Mouse (Mus musculus) MEL (cell line): ENCODE measurements around the gene Gria4. TPM values are rescaled to one million over a fixed set of nuclear protein-coding genes. Genes with fewer than 3 reads are reported as not detected.

Experiments used
- DNase-seq: peaks from one replicate; pipeline ENCODE4 v3.0.0; 2011; ENCODE audit warnings: low read depth, low spot score
- H3K27ac ChIP-seq: 2 replicates; pipeline ENCODE4 v1.5.1; 2012; ENCODE audit warnings: low read depth, mild to moderate bottlenecking, control low read depth, low read length, moderate library complexity; ENCODE audit not compliant: control insufficient read depth
- H3K27me3 ChIP-seq, 2 experiments: fragments of 150-350 bp in 1 of 2; sonication (generic) in 1 of 2; 2 replicates each; pipeline ENCODE4 v1.6.1; 2012; ENCODE audit warnings: low read length in 2 of 2, mild to moderate bottlenecking in 2 of 2, improper control_type of control experiment in 1 of 2, moderate library complexity in 1 of 2; ENCODE audit not compliant: insufficient read depth in 2 of 2, control insufficient read depth in 1 of 2
- H3K36me3 ChIP-seq, 2 experiments: 2 replicates each; pipeline ENCODE4 v1.6.1; 2012 to 2014; ENCODE audit warnings: low read length in 2 of 2, improper control_type of control experiment in 1 of 2, inconsistent platforms in 1 of 2, mild to moderate bottlenecking in 1 of 2; ENCODE audit not compliant: insufficient read depth in 2 of 2, control insufficient read depth in 1 of 2
- H3K4me1 ChIP-seq, 2 experiments: fragments of 150-350 bp in 1 of 2; sonication (generic) in 1 of 2; 2 replicates each; pipeline ENCODE4 v1.6.1; 2012; ENCODE audit warnings: low read length in 2 of 2, improper control_type of control experiment in 1 of 2, mild to moderate bottlenecking in 1 of 2; ENCODE audit not compliant: insufficient read depth in 2 of 2, control insufficient read depth in 1 of 2
- H3K4me3 ChIP-seq, 2 experiments: fragments of 150-350 bp in 1 of 2; sonication (generic) in 1 of 2; 2 replicates each; pipeline ENCODE4 v1.5.1; 2012; ENCODE audit warnings: low read depth in 2 of 2, low read length in 2 of 2, mild to moderate bottlenecking in 2 of 2, moderate library complexity in 2 of 2, control low read depth in 1 of 2, improper control_type of control experiment in 1 of 2; ENCODE audit not compliant: control insufficient read depth in 1 of 2, insufficient read depth in 1 of 2
- H3K79me2 ChIP-seq: 2 replicates; pipeline ENCODE4 v1.6.1; 2012; ENCODE audit warnings: mild to moderate bottlenecking, low read length, moderate library complexity; ENCODE audit not compliant: control insufficient read depth, poor library complexity, insufficient read depth
- H3K9ac ChIP-seq: 2 replicates; pipeline ENCODE4 v1.6.1; 2012; ENCODE audit warnings: low read depth, mild to moderate bottlenecking, control low read depth, low read length, moderate library complexity; ENCODE audit not compliant: control insufficient read depth, poor library complexity, severe bottlenecking
- H3K9me3 ChIP-seq: fragments of 150-350 bp; sonication (generic); replicated peaks from 2 replicates; pipeline ENCODE4 v1.6.1; 2012; ENCODE audit warnings: mild to moderate bottlenecking, low read length, improper control_type of control experiment, moderate library complexity; ENCODE audit not compliant: insufficient read depth
- BHLHE40 ChIP-seq: IDR thresholded peaks from 2 replicates; pipeline ENCODE4 v1.6.1; 2012; ENCODE audit warnings: low read depth, mild to moderate bottlenecking, inconsistent platforms, low read length, improper control_type of control experiment, borderline replicate concordance
- CTCF ChIP-seq, 3 experiments: IDR thresholded peaks in 2 of 3; conservative IDR thresholded peaks in 1 of 3; 2 replicates each; pipeline ENCODE4 v1.5.1; 2011 to 2012; ENCODE audit warnings: low read length in 3 of 3, low read depth in 2 of 3, mild to moderate bottlenecking in 2 of 3, improper control_type of control experiment in 1 of 3, inconsistent platforms in 1 of 3, mixed read lengths in 1 of 3, moderate library complexity in 1 of 3; ENCODE audit not compliant: control insufficient read depth in 1 of 3, insufficient read depth in 1 of 3, poor library complexity in 1 of 3, severe bottlenecking in 1 of 3
- E2F4 ChIP-seq: IDR thresholded peaks from 2 replicates; pipeline ENCODE4 v1.6.1; 2011; ENCODE audit warnings: low read depth, low read length, improper control_type of control experiment, borderline replicate concordance
- ELF1 ChIP-seq: IDR thresholded peaks from 2 replicates; pipeline ENCODE4 v1.6.1; 2014; ENCODE audit warnings: low read depth, mild to moderate bottlenecking, inconsistent platforms, low read length, improper control_type of control experiment, moderate library complexity
- EP300 ChIP-seq, 2 experiments: IDR thresholded peaks; 2 replicates each; pipeline ENCODE4 v1.6.1; 2011; ENCODE audit warnings: improper control_type of control experiment in 2 of 2, low read length in 2 of 2, low read depth in 1 of 2, mild to moderate bottlenecking in 1 of 2
- GABPA ChIP-seq: IDR thresholded peaks from 2 replicates; pipeline ENCODE4 v1.6.1; 2012; ENCODE audit warnings: low read depth, mild to moderate bottlenecking, inconsistent platforms, low read length, improper control_type of control experiment, moderate library complexity
- HCFC1 ChIP-seq: IDR thresholded peaks from 2 replicates; pipeline ENCODE4 v1.6.1; 2012; ENCODE audit warnings: low read depth, mild to moderate bottlenecking, inconsistent platforms, low read length, improper control_type of control experiment, moderate library complexity
- JUND ChIP-seq: IDR thresholded peaks from 2 replicates; pipeline ENCODE4 v1.6.1; 2011; ENCODE audit warnings: low read depth, mild to moderate bottlenecking, improper control_type of control experiment, low read length
- KAT2A ChIP-seq: conservative IDR thresholded peaks from 2 replicates; pipeline ENCODE4 v1.6.1; 2012; ENCODE audit warnings: low read depth, low read length, improper control_type of control experiment, inconsistent platforms
- MAFK ChIP-seq: IDR thresholded peaks from 2 replicates; pipeline ENCODE4 v1.6.1; 2011; ENCODE audit warnings: low read depth, mild to moderate bottlenecking, low read length, improper control_type of control experiment, borderline replicate concordance
- MAX ChIP-seq: IDR thresholded peaks from 2 replicates; pipeline ENCODE4 v1.6.1; 2011; ENCODE audit warnings: low read length, improper control_type of control experiment
- MAZ ChIP-seq: IDR thresholded peaks from 2 replicates; pipeline ENCODE4 v1.6.1; 2012; ENCODE audit warnings: low read depth, mild to moderate bottlenecking, inconsistent platforms, low read length, improper control_type of control experiment
- MEF2A ChIP-seq: IDR thresholded peaks from 2 replicates; pipeline ENCODE4 v1.6.1; 2014; ENCODE audit warnings: low read depth, mild to moderate bottlenecking, inconsistent platforms, low read length, improper control_type of control experiment; ENCODE audit not compliant: poor library complexity, insufficient replicate concordance, severe bottlenecking; ENCODE audit errors: extremely low read depth
- MXI1 ChIP-seq: IDR thresholded peaks from 2 replicates; pipeline ENCODE4 v1.6.1; 2011; ENCODE audit warnings: mild to moderate bottlenecking, low read depth, low read length, improper control_type of control experiment
- MYB ChIP-seq: IDR thresholded peaks from 2 replicates; pipeline ENCODE4 v1.6.1; 2011; ENCODE audit warnings: mild to moderate bottlenecking, low read depth, low read length, improper control_type of control experiment
- NELFE ChIP-seq: IDR thresholded peaks from 2 replicates; pipeline ENCODE4 v1.6.1; 2011; ENCODE audit warnings: low read depth, low read length, improper control_type of control experiment
- POLR2A ChIP-seq, 2 experiments: IDR thresholded peaks; 2 replicates each; pipeline ENCODE4 v1.6.1; 2011 to 2012; ENCODE audit warnings: low read length in 2 of 2, mild to moderate bottlenecking in 2 of 2, control low read depth in 1 of 2, improper control_type of control experiment in 1 of 2, low read depth in 1 of 2, moderate library complexity in 1 of 2; ENCODE audit not compliant: control insufficient read depth in 1 of 2, insufficient read depth in 1 of 2, poor library complexity in 1 of 2
- POLR2AphosphoS2 ChIP-seq: IDR thresholded peaks from 2 replicates; pipeline ENCODE4 v1.6.1; 2011; ENCODE audit warnings: low read length, improper control_type of control experiment
- SIN3A ChIP-seq: IDR thresholded peaks from 2 replicates; pipeline ENCODE4 v1.6.1; 2012; ENCODE audit warnings: low read length, improper control_type of control experiment, inconsistent platforms
- SMC3 ChIP-seq: IDR thresholded peaks from 2 replicates; pipeline ENCODE4 v1.6.1; 2011; ENCODE audit warnings: low read depth, low read length, improper control_type of control experiment
- TBP ChIP-seq: IDR thresholded peaks from 2 replicates; pipeline ENCODE4 v1.8.0; 2011; ENCODE audit warnings: low read depth, low read length, improper control_type of control experiment
- TCF12 ChIP-seq: IDR thresholded peaks from 2 replicates; pipeline ENCODE4 v1.6.1; 2014; ENCODE audit warnings: low read depth, mild to moderate bottlenecking, inconsistent platforms, low read length, improper control_type of control experiment, moderate library complexity
- UBTF ChIP-seq: IDR thresholded peaks from 2 replicates; pipeline ENCODE4 v1.6.1; 2012; ENCODE audit warnings: low read depth, mild to moderate bottlenecking, inconsistent platforms, low read length, improper control_type of control experiment, moderate library complexity, borderline replicate concordance; ENCODE audit not compliant: insufficient read depth
- USF1 ChIP-seq: IDR thresholded peaks from 2 replicates; pipeline ENCODE4 v1.6.1; 2014; ENCODE audit warnings: low read depth, mild to moderate bottlenecking, inconsistent platforms, low read length, improper control_type of control experiment, moderate library complexity
- ZC3H11A ChIP-seq: IDR thresholded peaks from 2 replicates; pipeline ENCODE4 v1.6.1; 2012; ENCODE audit warnings: low read depth, mild to moderate bottlenecking, inconsistent platforms, low read length, improper control_type of control experiment
- ZMIZ1 ChIP-seq: IDR thresholded peaks from 2 replicates; pipeline ENCODE4 v1.6.1; 2012; ENCODE audit warnings: low read depth, mild to moderate bottlenecking, inconsistent platforms, low read length, improper control_type of control experiment, moderate library complexity
- polyA plus RNA-seq, 2 experiments: library from polyadenylated mRNA; stranded (reverse) in 1 of 2; unstranded in 1 of 2; fragments of >175 nt in 1 of 2; fragments of >200 nt in 1 of 2; gene quantifications; 2 replicates each; pipeline versions ENCODE4 v1.2.1 to v1.2.4; 2012; ENCODE audit warnings: low replicate concordance in 2 of 2, low read depth in 1 of 2; ENCODE audit not compliant: insufficient read length in 2 of 2, insufficient read depth in 1 of 2, missing spikeins in 1 of 2
- total RNA-seq: library from RNA; depleted of rRNA; stranded (reverse); fragments of 300-350 nt; gene quantifications from 2 replicates; pipeline ENCODE4 v1.2.3, GENCODE M21; 2012

The Gria4 gene
- total and polyA plus RNA-seq, 3 experiments: not detected

DNA sequence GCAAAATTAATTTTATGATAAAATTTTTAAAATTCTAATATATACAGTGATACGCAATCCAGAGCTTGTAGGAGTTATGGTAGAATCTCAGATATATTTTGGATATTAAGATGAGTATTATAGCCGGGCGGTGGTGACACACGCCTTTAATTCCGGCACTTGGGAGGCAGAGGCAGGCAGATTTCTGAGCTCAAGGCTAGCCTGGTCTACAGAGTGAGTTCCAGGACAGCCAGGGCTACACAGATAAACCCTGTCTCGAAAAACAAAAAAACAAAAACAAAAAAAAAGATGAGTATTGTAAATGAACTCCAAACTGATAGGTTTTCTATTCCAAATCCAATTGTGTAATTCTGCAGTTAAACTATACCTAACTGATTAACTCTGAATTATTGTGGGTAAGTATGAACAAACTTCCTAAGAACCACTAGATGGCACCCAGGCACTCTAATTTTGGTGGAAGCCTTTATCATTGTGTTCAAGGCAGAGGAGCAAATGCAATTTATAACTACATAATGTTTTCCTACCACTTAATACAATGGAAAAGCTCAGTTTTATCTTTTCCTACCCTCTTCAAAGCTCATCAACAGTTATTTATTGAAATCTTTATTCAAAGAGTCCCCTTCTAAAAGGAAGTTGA, 259.4 kb downstream of the Gria4 start (continued):
- no peak for TF ChIP-seq MAZ
- TF ChIP-seq BHLHE40: no peak
- no peak for TF ChIP-seq E2F4
- TF ChIP-seq HCFC1: no peak
- TF ChIP-seq TCF12: no peak
- peak in 2 of 3 experiments; percentile 12 to 71; a peak in 3 of 6 replicates for TF ChIP-seq CTCF (IDR thresholded peaks at IDR 0.05 in 2 of 3, conservative IDR thresholded peaks at IDR 0.05 in 1 of 3; ENCODE audit: control insufficient read depth in 1 of 3, insufficient read depth in 1 of 3, low read depth in 2 of 3, low read length in 3 of 3, poor library complexity in 1 of 3, severe bottlenecking in 1 of 3)
- TF ChIP-seq GABPA: no peak
- TF ChIP-seq MAX: no peak
- no peak for TF ChIP-seq SIN3A

DNA sequence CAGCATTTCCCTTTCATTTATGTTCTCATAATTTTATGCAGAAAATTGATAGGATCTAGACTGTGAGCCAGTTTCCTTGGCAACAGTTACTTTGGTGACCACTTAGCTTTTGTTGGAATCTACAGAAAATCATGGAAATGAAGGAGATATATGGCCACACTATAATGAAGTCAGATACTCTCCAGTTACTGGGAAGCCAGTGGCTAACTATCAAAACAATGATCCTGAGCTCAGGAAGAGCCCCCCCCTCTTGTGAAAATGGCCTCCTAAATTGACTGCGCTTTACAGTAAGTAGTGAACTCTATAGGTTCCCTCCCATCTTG, 281.5 kb downstream of the Gria4 start:
- no peak overlapping the region for H3K4me3 ChIP-seq
- H3K9me3 ChIP-seq: no peaks in the 10 kb centered on the region
- H3K9ac ChIP-seq: no peak overlapping the region
- H3K4me1 ChIP-seq: no peaks in the 10 kb centered on the region
- TF ChIP-seq UBTF (no peak), POLR2A (IDR thresholded peaks at IDR 0.05; ENCODE audit: control insufficient read depth in 1 of 2, insufficient read depth in 1 of 2, low read depth in 1 of 2, low read length in 2 of 2, poor library complexity in 1 of 2) (no peak), MXI1 (no peak), E2F4 (no peak), MEF2A (no peak), JUND (no peak), MYB (no peak), EP300 (IDR thresholded peaks at IDR 0.05; ENCODE audit: low read depth in 1 of 2, low read length in 2 of 2) (no peak), SIN3A (no peak), NELFE (no peak)
- no peaks in the 10 kb centered on the region for H3K27me3 ChIP-seq
- DNase-seq: no peak
- no peaks in the 10 kb centered on the region for H3K36me3 ChIP-seq
- H3K79me2 ChIP-seq: no peaks in the 10 kb centered on the region
- no peak overlapping the region for H3K27ac ChIP-seq

DNA sequence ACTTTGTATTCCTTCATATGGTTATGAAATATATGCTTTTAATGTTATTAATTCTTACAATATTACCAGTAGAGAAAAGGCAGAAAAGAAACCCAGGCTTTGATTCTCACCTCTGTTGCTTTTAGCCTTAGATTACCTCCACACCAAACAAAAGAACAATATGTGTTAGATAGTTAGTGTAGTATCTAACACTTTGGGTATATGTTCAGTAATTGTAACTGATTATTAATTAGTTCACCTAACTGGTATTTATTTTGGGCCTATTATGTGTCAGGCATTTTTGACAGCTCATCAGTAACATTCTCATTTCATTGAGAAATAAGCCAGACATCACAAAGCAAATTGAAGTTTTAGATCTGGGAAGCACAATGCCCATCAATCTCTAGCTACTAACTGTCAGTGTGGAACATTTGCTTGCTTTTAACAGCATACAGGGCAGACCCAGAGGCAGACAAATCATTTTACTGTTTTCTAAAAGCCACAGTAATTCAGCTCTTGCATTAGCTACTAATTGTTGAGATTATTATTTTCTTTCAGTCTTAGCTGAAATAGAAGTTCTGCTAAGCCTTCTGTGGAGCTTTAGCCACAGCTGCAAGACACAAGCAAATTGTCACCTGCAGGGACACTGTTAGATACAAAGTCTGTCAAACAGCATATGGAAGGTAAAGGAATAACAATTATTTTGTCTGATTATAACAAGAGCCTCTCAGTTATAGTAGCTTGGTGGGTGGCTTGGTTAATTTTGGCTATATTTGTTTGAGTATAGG, 282.1 kb downstream of the Gria4 start:
- no peaks in the 10 kb centered on the region for H3K9me3 ChIP-seq
- no peak for TF ChIP-seq KAT2A
- no peak for TF ChIP-seq JUND
- no peak for TF ChIP-seq POLR2AphosphoS2
- TF ChIP-seq USF1: no peak
- TF ChIP-seq MAFK: no peak
- TF ChIP-seq EP300 (IDR thresholded peaks at IDR 0.05; ENCODE audit: low read depth in 1 of 2, low read length in 2 of 2): no peak
- TF ChIP-seq GABPA: no peak
- TF ChIP-seq NELFE: no peak
- no peak for TF ChIP-seq ZC3H11A
- TF ChIP-seq TBP: no peak
- TF ChIP-seq MYB: no peak
- no peak for TF ChIP-seq SMC3
- no peak for TF ChIP-seq MXI1
- TF ChIP-seq ELF1: no peak
- TF ChIP-seq MEF2A: no peak
- TF ChIP-seq ZMIZ1: no peak
- TF ChIP-seq, all 39 proteins: peak for 0
- DNase-seq: no peak
- no peaks in the 10 kb centered on the region for H3K36me3 ChIP-seq
- H3K9ac ChIP-seq: no peak overlapping the region
- no peak overlapping the region for H3K27ac ChIP-seq
- H3K79me2 ChIP-seq: no peaks in the 10 kb centered on the region
- no peaks in the 10 kb centered on the region for H3K4me1 ChIP-seq
- H3K4me3 ChIP-seq: no peak overlapping the region
- H3K27me3 ChIP-seq: no peaks in the 10 kb centered on the region
